Mouse (Mus musculus): Measurements from ENCODE around the gene Ltbp1. TPM values are rescaled to one million over a fixed set of nuclear protein-coding genes. Genes with fewer than 3 reads are reported as not detected.

The Ltbp1 gene
- total and polyA plus RNA-seq, 3 experiments, result 2.3 to 6.4 (median 2.5) TPM

DNA sequence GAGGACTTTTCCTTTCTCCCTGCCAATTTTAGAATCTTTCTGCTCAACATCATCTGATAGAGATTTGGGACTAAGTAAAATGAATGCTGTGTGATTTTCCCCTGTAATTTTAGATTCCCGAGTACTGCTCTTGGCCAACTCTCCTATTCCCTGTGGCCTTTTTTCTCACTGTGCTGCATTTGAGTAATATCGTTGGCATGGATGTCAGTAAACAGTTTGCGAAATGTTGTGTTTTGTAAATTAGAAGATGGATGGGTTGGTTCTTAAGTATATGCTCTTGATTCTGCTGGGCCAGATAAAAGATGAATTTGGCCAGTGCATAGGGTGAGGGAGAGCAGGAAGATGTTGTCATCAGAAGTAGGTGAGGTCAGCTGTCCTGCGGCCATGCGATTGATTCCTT, 12.8 kb downstream of the Ltbp1 start:
- Histone ChIP-seq H3K27ac (ENCODE audit: insufficient read depth, low read depth) (no peak overlapping the region), H3K79me2 (replicated peaks; ENCODE audit: control insufficient read depth, extremely low read depth, insufficient read depth, poor library complexity, severe bottlenecking) (no peaks in the 10 kb centered on the region), H3K9me3 (replicated peaks; ENCODE audit: low read length) (no peaks in the 10 kb centered on the region), H3K27me3 (replicated peaks) (no peaks in the 10 kb centered on the region), H3K9ac (ENCODE audit: insufficient read depth, low read depth) (no peak overlapping the region), H3K4me1 (ENCODE audit: control insufficient read depth in 1 of 2, insufficient read depth in 2 of 2) (no peaks in the 10 kb centered on the region), H3K36me3 (replicated peaks in 1 of 2; ENCODE audit: control insufficient read depth in 1 of 2, insufficient read depth in 1 of 2, low read length in 1 of 2) (no peaks in the 10 kb centered on the region), H3K4me2 (ENCODE audit: insufficient read depth, low read depth, poor library complexity, severe bottlenecking) (no peak overlapping the region), H3K4me3 (replicated peaks in 1 of 3; ENCODE audit: low read depth in 2 of 3, low read length in 2 of 3, poor library complexity in 1 of 3) (no peak overlapping the region)
- TF ChIP-seq TCF12 (IDR thresholded peaks at IDR 0.05; ENCODE audit: low read depth, low read length) (no peak), NELFE (IDR thresholded peaks at IDR 0.05; ENCODE audit: low read depth, low read length) (no peak), EP300 (IDR thresholded peaks at IDR 0.05; ENCODE audit: low read length) (no peak), RAD21 (IDR thresholded peaks at IDR 0.05; ENCODE audit: low read depth, low read length) (no peak), TBP (conservative IDR thresholded peaks at IDR 0.05; ENCODE audit: low read depth, low read length) (no peak), CHD1 (IDR thresholded peaks at IDR 0.05; ENCODE audit: low read depth, low read length) (no peak), SIN3A (IDR thresholded peaks at IDR 0.05; ENCODE audit: low read length) (no peak), JUN (IDR thresholded peaks at IDR 0.05; ENCODE audit: insufficient read depth, low read depth, low read length) (no peak), RCOR1 (conservative IDR thresholded peaks at IDR 0.05; ENCODE audit: low read depth, low read length) (no peak), ZKSCAN1 (IDR thresholded peaks at IDR 0.05; ENCODE audit: borderline replicate concordance, low read depth, low read length) (no peak), IRF4 (IDR thresholded peaks at IDR 0.05; ENCODE audit: low read depth, low read length) (no peak), MEF2A (IDR thresholded peaks at IDR 0.05; ENCODE audit: borderline replicate concordance, low read depth, low read length) (no peak), E2F4 (IDR thresholded peaks at IDR 0.05; ENCODE audit: insufficient replicate concordance, low read depth, low read length) (no peak), POLR2A (IDR thresholded peaks at IDR 0.05; ENCODE audit: low read depth, low read length) (no peak), PAX5 (IDR thresholded peaks at IDR 0.05; ENCODE audit: low read length) (no peak), KAT2A (IDR thresholded peaks at IDR 0.05; ENCODE audit: insufficient replicate concordance, low read length) (no peak), ZC3H11A (IDR thresholded peaks at IDR 0.05; ENCODE audit: low read depth, low read length) (no peak)
- in situ Hi-C loops (cut with MboI; ENCODE audit: low pct_ligation_motif_present, low pct_unique_long_range_greater_than_20kb, low sequenced_read_pairs) (no loop called here), dilution Hi-C loops (cut with MboI; ENCODE audit: extremely low pct_ligation_motif_present, extremely low pct_unique_long_range_greater_than_20kb, low sequenced_read_pairs) (no loop called here)
- no peak for DNase-seq (ENCODE audit: extremely low read depth)

DNA sequence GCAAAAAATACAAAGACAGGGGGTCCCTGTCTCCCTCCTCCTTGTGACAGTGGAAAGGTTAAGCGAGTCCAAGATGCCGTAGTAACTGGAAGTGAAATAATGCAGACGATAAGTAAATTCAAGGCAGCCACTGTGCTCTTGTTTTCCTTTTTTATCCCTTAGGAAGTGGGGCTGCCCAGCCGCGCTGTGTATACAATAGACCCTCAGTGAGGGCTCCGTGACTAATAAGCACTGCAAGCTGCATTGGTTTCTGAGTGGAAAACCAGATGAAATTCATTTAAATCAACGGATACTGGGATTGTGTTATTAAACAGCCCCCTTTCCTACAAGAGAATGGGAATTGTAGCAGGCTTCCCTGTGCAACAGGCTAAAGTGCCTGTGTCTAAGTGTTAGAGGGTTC, 14.7 kb downstream of the Ltbp1 start:
- H3K4me3 ChIP-seq (replicated peaks in 1 of 3; ENCODE audit: low read depth in 2 of 3, low read length in 2 of 3, poor library complexity in 1 of 3), result no peak overlapping the region
- dilution Hi-C loops (cut with MboI; ENCODE audit: extremely low pct_ligation_motif_present, extremely low pct_unique_long_range_greater_than_20kb, low sequenced_read_pairs), result no loop called here
- TF ChIP-seq RAD21 (IDR thresholded peaks at IDR 0.05; ENCODE audit: low read depth, low read length) (no peak), E2F4 (IDR thresholded peaks at IDR 0.05; ENCODE audit: insufficient replicate concordance, low read depth, low read length) (no peak), UBTF (IDR thresholded peaks at IDR 0.05; ENCODE audit: low read depth, low read length) (no peak), MAFK (IDR thresholded peaks at IDR 0.05; ENCODE audit: insufficient replicate concordance, low read length) (no peak), CHD1 (IDR thresholded peaks at IDR 0.05; ENCODE audit: low read depth, low read length) (no peak), IRF4 (IDR thresholded peaks at IDR 0.05; ENCODE audit: low read depth, low read length) (no peak), ETS1 (conservative IDR thresholded peaks at IDR 0.05; ENCODE audit: low read depth, low read length) (no peak), NELFE (IDR thresholded peaks at IDR 0.05; ENCODE audit: low read depth, low read length) (no peak), USF1 (IDR thresholded peaks at IDR 0.05; ENCODE audit: low read depth, low read length) (no peak)
- no peaks in the 10 kb centered on the region for H3K4me1 ChIP-seq (ENCODE audit: control insufficient read depth in 1 of 2, insufficient read depth in 2 of 2)
- H3K9me3 ChIP-seq (replicated peaks; ENCODE audit: low read length), result no peaks in the 10 kb centered on the region
- no peaks in the 10 kb centered on the region for H3K36me3 ChIP-seq (replicated peaks in 1 of 2; ENCODE audit: control insufficient read depth in 1 of 2, insufficient read depth in 1 of 2, low read length in 1 of 2)
- no peak overlapping the region for H3K27ac ChIP-seq (ENCODE audit: insufficient read depth, low read depth)
- in situ Hi-C loops (cut with MboI; ENCODE audit: low pct_ligation_motif_present, low pct_unique_long_range_greater_than_20kb, low sequenced_read_pairs), result no loop called here
- H3K79me2 ChIP-seq (replicated peaks; ENCODE audit: control insufficient read depth, extremely low read depth, insufficient read depth, poor library complexity, severe bottlenecking), result no peaks in the 10 kb centered on the region
- no peak overlapping the region for H3K9ac ChIP-seq (ENCODE audit: insufficient read depth, low read depth)
- no peaks in the 10 kb centered on the region for H3K27me3 ChIP-seq (replicated peaks)
- H3K4me2 ChIP-seq (ENCODE audit: insufficient read depth, low read depth, poor library complexity, severe bottlenecking), result no peak overlapping the region
- DNase-seq (ENCODE audit: extremely low read depth), result no peak

Measured in CH12.LX (cell line).